Mouse (Mus musculus) myocyte (in vitro differentiated cells): ENCODE measurements at regions not wholly inside any gene's neighbourhood (a gene's known extent, or its start where the extent isn't known, plus 50 kb on each side); places are given as distances from the start of the nearest gene placed in this dataset.

Source experiments
- CEBPB ChIP-seq: IDR thresholded peaks from 2 replicates; pipeline ENCODE4 v1.6.1; 2011; ENCODE audit warnings: mild to moderate bottlenecking, moderate library complexity; ENCODE audit not compliant: poor library complexity, insufficient read depth, severe bottlenecking
- E2F4 ChIP-seq: IDR thresholded peaks from one replicate; pipeline ENCODE4 v1.6.1; 2011; ENCODE audit warnings: mild to moderate bottlenecking, control low read depth, moderate library complexity; ENCODE audit not compliant: insufficient read depth
- MAX ChIP-seq: IDR thresholded peaks from one replicate; pipeline ENCODE4 v1.6.1; 2011; ENCODE audit warnings: low read depth, mild to moderate bottlenecking, control low read depth
- MYOG ChIP-seq, 3 experiments: IDR thresholded peaks; one replicate each; pipeline ENCODE4 v1.6.1; 2011; ENCODE audit warnings: control low read depth in 2 of 3, low read depth in 2 of 3, mild to moderate bottlenecking in 2 of 3; ENCODE audit not compliant: insufficient read length in 2 of 3, control insufficient read depth in 1 of 3, insufficient read depth in 1 of 3
- POLR2A ChIP-seq: IDR thresholded peaks from one replicate; pipeline ENCODE4 v1.6.1; 2011; ENCODE audit warnings: low read depth, mild to moderate bottlenecking, control low read depth, moderate library complexity; ENCODE audit not compliant: insufficient read length
- POLR2AphosphoS2 ChIP-seq: IDR thresholded peaks from one replicate; pipeline ENCODE4 v1.6.1; 2011; ENCODE audit warnings: low read depth, control low read depth; ENCODE audit not compliant: insufficient read length
- TCF12 ChIP-seq: IDR thresholded peaks from one replicate; pipeline ENCODE4 v1.6.1; 2011; ENCODE audit warnings: mild to moderate bottlenecking, control low read depth; ENCODE audit not compliant: poor library complexity, insufficient read depth, severe bottlenecking
- USF1 ChIP-seq: IDR thresholded peaks from one replicate; pipeline ENCODE4 v1.6.1; 2011; ENCODE audit warnings: low read depth, mild to moderate bottlenecking, control low read depth, moderate library complexity

GRCm38 (mm10) chr16:75297416-75297815, 288.4 kb downstream of the Lipi start:
- TF ChIP-seq POLR2A (no peak), USF1 (no peak), CEBPB (no peak), TCF12 (no peak), MAX (no peak), MYOG (IDR thresholded peaks at IDR 0.05; ENCODE audit: control insufficient read depth in 1 of 3, insufficient read depth in 1 of 3, insufficient read length in 2 of 3, low read depth in 2 of 3) (no peak), E2F4 (no peak), POLR2AphosphoS2 (no peak)
